Mouse (Mus musculus) naive thymus-derived CD4-positive, alpha-beta T cell, adult 2 months (primary cell): ENCODE results near the gene Anapc11.
"Not testable (repeated sequence)": the region's sequence is repeated elsewhere in the genome, so short reads cannot be mapped to it uniquely, and the experiment has no call there.

Experiments used
- DNase-seq: peaks from one replicate; pipeline ENCODE4 v3.0.0-alpha.2; 2011; ENCODE audit warnings: low read depth

Anapc11 gene

GRCm38 (mm10) chr11:120575046-120575445, 23.2 kb upstream of the Anapc11 start:
- no peak for DNase-seq

DNA sequence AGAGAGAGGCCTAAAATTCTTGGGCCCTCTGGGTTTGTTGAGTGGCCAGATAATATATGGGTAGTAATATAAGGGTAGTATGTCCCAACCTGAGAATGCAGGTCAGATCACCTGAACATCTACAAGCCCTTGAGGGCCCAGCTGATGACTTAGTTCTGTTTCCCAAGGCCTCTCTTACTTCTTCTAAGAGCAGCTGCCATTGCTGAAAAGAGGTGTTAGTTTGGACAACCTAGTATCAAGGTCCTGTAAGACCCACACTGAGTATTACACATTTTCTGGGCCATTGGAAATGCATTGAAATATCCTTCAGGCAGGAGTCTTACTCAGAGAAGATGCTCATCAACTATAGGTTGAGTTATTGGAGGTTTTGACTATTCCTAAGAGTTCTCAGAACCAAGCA, 22.3 kb upstream of the Anapc11 start:
- no peak for DNase-seq

- DNase-seq: peak; percentile 30
Observed at GRCm38 (mm10) chr11:120576365-120576981, 21.7 kb upstream of the Anapc11 start.

- DNase-seq: peak; percentile 72
Observed at GRCm38 (mm10) chr11:120577211-120578023, 20.8 kb upstream of the Anapc11 start.

DNA sequence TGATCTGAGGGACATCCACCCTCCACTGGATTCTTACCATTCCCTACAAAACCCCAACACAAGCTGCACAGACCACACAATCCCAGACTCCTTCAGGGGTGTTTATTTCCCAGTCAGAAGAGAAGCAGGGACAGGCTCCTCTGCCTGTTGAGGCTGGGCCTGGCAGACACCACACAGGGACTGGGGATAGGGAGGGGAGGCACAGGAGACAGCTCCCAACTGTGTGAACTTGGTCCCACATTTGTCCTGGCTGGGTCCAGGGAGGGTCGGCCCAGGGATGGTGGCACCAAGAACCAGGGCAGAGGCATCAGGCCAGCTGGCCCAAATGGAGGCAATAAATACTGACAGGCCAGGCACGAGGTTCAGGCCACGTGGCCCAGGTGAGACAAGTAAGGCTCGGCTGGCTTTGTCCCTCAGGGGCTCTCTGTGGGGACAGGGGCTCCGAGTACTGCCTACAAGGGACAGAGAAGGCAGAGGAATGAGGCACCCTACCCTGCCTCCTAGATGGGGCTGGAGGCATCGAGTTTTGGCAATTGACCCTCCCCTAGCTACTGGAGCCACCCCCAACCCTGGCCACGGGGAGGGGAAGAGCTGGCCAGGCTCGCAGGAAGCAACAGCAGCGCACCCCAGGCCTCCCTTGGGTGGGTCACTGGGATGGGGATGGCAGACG, 20.1 kb upstream of the Anapc11 start:
- DNase-seq: peak; percentile 27

DNA sequence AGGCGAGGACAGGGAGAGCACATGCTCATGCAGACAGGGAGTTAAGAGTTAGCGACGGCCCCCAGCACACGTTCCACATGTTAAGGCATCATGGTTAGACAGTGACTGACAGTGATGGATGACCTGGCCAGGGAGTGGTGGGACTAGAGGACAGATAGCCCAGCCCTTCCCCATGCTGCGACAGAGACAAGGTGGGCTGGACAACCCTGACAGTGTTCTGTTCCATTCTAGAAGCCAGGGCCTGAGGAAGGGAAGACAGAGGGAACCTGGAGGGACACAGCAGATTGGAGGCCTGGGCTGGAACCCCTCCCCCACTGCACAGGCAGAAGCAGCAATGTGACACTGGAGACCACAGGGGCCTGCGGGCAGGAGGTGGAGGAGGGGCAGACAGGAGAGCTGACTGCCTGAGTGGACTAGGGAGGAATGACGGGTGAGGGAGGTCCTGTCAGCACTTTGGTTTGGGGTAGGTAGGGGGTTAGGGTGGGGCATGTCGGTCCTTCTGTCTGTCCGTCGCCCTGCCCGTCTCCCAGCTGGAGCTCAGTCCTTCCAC, 19.5 kb upstream of the Anapc11 start:
- DNase-seq: no peak

- DNase-seq: peak; percentile 89
Observed at GRCm38 (mm10) chr11:120579316-120580107, 18.7 kb upstream of the Anapc11 start.

GRCm38 (mm10) chr11:120580190-120580589, 18.0 kb upstream of the Anapc11 start:
- no peak for DNase-seq

DNA sequence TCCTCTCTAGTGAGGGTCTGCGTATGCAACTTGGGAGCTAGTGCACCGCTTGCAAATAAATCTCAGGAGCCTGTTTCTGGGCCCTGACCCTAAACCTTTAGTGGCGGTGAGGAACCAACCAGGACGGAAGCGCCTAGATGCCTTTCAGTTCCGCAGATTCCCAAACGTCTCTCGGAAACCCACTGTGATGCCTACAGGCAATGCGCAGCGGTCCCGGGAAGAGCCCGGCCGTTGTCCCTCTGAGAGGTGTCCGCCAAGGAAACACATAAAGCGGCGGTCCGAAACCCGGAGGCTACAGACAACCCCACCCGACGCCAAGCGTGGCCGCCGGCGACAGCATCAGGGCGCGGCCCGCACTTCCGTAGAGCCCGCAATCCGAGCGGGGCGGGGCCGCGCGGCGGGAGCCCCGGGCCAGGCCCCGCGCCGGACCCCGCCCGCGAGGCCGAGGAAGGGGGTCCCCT, 17.3 kb upstream of the Anapc11 start:
- peak; percentile 59 for DNase-seq

GRCm38 (mm10) chr11:120581490-120582267, 16.5 kb upstream of the Anapc11 start, which contains the start of gene Arhgdia:
Gene Arhgdia (minus strand): TSS chr11:120581624.
- peak; percentile 93 for DNase-seq

GRCm38 (mm10) chr11:120582268-120582981, 15.8 kb upstream of the Anapc11 start:
- peak; percentile 84 for DNase-seq

- DNase-seq: not testable (repeated sequence)
Observed at GRCm38 (mm10) chr11:120582982-120583293, 15.3 kb upstream of the Anapc11 start.

DNA sequence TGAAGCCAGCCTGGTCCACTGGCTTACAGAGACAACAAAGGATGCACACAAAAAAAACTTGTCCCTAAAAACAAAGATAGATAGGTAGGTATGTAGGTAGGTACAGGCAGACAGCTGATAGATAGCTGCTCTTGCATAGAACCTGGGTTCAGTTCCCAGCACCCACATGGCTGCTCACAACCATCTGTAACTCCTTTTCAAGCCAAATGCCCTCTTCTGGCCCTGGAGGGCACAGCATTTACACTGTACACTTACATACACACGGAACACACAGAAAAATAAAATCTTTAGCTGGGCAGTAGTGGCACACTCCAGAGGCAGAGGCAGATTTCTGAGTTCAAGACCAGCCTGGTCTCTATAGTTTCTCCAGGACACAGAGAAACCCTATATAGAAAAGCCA, 14.3 kb upstream of the Anapc11 start:
- no peak for DNase-seq

- DNase-seq: no peak
Observed at GRCm38 (mm10) chr11:120588531-120588930, 9.7 kb upstream of the Anapc11 start.

- peak; percentile 49 for DNase-seq
Observed at GRCm38 (mm10) chr11:120597240-120598235, 683 bp upstream of the Anapc11 start.

- DNase-seq: no peak
Observed at GRCm38 (mm10) chr11:120598990-120599549, 849 bp downstream of the Anapc11 start.

- DNase-seq: peak; percentile 84
Observed at GRCm38 (mm10) chr11:120600716-120601115, 2.5 kb downstream of the Anapc11 start.

GRCm38 (mm10) chr11:120603545-120603944, 5.3 kb downstream of the Anapc11 start:
- DNase-seq: no peak

GRCm38 (mm10) chr11:120605667-120606066, 7.4 kb downstream of the Anapc11 start:
- no peak for DNase-seq
